Mouse (Mus musculus) urinary bladder, postnatal 36 days (tissue): ENCODE results near the gene Fndc10.
"Not testable (repeated sequence)": the region's sequence is repeated elsewhere in the genome, so short reads cannot be mapped to it uniquely, and the experiment has no call there.

Experiments
- DNase-seq, 2 experiments: peaks; one replicate each; pipeline ENCODE4 v3.0.0; 2022; ENCODE audit warnings: low spot score in 2 of 2, mixed read lengths in 1 of 2

Gene Fndc10

DNA sequence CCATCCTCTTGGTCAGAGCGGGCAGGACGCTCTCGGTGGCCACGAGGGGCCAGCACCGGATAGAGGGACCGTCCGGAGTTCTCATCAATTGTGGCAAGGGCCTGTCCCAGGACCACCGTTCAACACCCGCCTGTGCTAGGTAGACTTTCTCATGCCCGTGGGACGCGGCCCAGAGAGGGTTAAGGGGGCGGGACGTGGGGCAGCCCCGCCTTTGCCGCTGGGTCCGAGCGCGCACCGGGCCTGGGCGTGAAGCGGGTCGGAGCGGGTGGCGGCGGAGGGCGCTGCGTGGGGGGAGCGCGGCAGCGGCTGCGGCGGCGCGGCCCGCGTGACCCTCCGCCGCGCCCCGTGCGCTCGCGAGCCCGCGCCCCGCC, at the start of gene Fndc10:
Gene Fndc10, plus strand, starts transcription at position 232 of the 371 bp plus-strand sequence.
- DNase-seq, result peak; percentile 53 to 61

DNA sequence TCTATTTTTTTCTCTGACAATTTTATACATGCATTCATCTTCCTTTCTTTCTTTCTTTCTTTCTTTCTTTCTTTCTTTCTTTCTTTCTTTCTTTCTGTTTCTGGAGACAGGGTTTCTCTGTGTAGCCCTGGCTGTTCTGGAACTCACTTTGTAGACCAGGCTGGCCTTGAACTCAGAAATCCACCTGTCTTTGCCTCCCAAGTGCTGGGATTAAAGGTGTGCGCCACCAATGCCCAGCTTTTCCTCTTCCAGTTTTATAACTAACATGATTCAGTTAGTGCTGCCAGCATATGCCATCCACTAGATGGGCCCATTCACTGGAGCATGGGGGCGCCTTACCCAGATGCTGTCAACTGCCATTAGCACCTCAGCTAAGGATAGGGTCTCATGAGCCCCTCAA, 48.8 kb upstream of the Fndc10 start, which contains the start of gene Gm10563:
Gene Gm10563, minus strand, starts transcription at position 101 of the 400 bp plus-strand sequence.
- DNase-seq, result not testable (repeated sequence)

GRCm38 (mm10) chr4:155645721-155646120, 48.4 kb upstream of the Fndc10 start:
- DNase-seq, result no peak

- no peak for DNase-seq
These were observed 44.8 kb upstream of the Fndc10 start for GRCm38 (mm10) chr4:155649355-155649754.

- DNase-seq, result peak; percentile 52 to 72
These were observed 42.4 kb upstream of the Fndc10 start for GRCm38 (mm10) chr4:155651553-155652269.

- DNase-seq, result no peak
These were observed 41.7 kb upstream of the Fndc10 start for GRCm38 (mm10) chr4:155652283-155653085.

DNA sequence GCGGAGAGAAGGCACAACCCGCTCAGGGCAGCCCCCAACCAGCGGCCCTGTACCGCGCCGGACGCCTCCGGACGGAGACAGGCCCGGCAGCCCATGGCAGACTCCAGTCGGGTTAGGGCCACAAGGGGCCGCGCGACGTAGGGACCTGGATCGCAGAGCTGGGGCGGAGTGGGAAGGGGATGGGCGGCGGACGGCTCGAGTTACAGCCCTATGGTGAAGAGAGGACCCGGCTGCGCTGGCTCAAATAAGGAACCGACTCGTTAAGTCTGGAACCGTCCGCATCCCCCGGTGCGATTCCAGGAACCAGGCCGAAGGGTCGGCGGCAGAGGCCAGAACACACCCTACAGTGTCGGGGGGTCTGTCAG, 41.1 kb upstream of the Fndc10 start, which contains the start of gene Mmp23:
Gene Mmp23, minus strand, starts transcription at position 299 of the 365 bp plus-strand sequence.
- DNase-seq, result peak; percentile 52 to 70

GRCm38 (mm10) chr4:155653451-155654182, 40.5 kb upstream of the Fndc10 start:
- no peak for DNase-seq

GRCm38 (mm10) chr4:155654183-155654455, 40.0 kb upstream of the Fndc10 start:
- DNase-seq, result no peak

DNA sequence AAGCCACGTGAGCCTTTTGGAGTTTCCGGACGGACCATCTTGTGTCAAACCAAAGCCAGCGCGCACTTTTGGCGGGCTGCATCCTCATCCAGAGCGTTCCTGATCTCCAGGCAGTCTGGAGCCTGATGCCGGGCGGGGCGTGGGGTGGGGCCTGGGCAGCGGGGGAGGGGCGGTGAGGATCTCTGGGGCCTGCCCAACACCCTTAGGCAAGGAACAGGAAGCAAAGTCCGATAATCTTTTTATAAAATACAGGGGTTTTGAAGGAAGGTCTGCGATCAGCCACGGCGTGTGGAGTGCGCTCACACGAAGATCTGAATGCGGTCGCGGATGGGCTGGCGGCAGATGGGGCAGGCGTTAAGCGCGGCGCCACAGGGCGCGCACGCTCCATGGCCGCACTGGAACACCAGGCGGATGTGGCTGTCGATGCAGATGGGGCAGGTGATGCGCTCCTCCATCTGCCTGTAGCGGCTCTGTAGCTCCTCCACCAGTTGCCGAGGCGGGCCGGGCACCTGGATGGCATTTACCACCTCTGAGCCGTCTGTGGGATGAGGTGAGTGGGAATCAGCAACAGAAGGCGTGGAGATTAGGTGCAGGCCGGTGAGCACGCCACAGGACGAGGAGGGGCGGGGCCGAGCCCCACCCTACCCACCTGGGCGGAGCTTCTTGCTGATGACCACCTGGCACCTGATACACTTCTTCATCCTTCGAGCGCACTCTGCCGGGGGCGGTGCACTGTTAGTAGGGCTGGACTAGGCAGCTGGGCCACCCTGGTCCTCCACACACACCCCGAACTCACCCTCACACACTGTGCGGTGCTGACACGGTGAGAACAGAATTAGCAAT, 39.5 kb upstream of the Fndc10 start:
- DNase-seq, result peak; percentile 60 to 61

GRCm38 (mm10) chr4:155656214-155656751, 37.9 kb upstream of the Fndc10 start:
- no peak for DNase-seq

DNA sequence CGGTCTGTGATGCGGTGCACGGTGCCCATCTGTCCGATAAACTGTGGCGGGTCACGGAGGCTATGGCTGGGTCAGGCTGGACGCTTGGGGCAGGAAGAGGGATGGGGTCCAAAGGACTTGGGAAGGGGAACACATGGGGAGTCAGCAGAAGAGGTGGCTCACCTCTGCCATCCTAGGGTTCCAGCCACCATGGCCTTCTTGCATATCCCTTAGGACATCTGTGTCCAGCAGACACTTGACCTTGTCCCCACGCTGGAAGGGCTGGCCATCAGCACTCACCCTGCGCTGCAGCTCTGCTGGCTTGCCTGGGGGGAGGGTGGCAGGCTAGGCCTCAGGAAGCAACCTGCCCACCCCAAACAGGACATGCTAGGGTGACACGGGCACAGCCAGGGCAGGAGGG, 35.2 kb upstream of the Fndc10 start:
- no peak for DNase-seq

- peak in 1 of 2 experiments; percentile 61 for DNase-seq
These were observed 33.5 kb upstream of the Fndc10 start for GRCm38 (mm10) chr4:155660641-155661040.

- DNase-seq, result no peak
These were observed 27.2 kb upstream of the Fndc10 start for GRCm38 (mm10) chr4:155666903-155667302.

- DNase-seq, result peak; percentile 94 to 95
These were observed 25.2 kb upstream of the Fndc10 start, which contains the start of gene Mib2 for GRCm38 (mm10) chr4:155668689-155669597. Gene Mib2, minus strand, starts transcription at chr4:155669198.

GRCm38 (mm10) chr4:155669598-155670075, 24.5 kb upstream of the Fndc10 start:
- no peak for DNase-seq

DNA sequence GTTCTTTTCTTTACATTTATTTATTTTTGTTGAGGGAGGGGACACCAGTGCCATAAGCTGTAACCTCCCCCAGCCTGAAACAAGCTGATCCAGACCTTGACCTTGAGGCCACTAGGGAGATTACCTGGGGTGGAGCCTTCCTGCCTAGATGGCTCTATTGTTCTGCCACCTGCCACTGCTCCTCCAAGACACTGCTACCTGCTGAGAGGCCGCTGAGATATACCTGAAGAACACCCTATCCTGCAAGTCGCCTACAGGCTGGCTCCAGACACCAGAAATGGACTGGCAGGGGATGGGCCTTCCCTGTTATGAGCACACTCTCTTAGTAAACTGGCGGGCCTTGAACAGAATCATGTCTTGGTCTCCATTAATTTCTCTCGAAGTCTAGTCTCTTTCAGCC, 23.9 kb upstream of the Fndc10 start:
- DNase-seq, result not testable (repeated sequence)

GRCm38 (mm10) chr4:155672082-155672481, 22.1 kb upstream of the Fndc10 start:
- DNase-seq, result no peak

DNA sequence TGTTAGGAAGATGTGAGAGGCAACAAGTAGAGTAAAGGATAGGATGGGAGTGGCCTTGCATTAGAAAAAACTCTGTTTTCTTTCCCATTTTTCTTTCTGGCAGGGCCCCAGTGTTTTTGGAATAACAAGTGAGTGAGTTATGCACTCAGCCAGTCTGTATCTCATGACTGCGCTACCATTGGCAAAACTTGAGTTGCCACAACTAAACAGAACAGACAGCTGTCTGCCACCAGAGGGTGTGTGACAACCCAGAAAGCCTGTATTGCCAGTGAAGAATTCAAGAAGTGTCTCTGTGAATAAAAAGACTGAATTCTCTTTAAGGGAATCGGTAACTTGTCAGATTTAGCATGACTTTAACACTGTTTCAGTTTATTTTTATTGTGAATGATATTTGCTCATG, 18.2 kb upstream of the Fndc10 start:
- DNase-seq, result no peak
